Mouse (Mus musculus) megakaryocyte, embryonic 14.5 days (primary cell): ENCODE results near the gene Shank2. TPM values are rescaled to one million over a fixed set of nuclear protein-coding genes. Genes with fewer than 3 reads are reported as not detected.

Experiments
- H3K27me3 ChIP-seq: replicated peaks from 2 replicates; pipeline ENCODE3; 2012; ENCODE audit warnings: inconsistent platforms
- H3K36me3 ChIP-seq: replicated peaks from 2 replicates; pipeline ENCODE3; 2012; ENCODE audit warnings: low read length, inconsistent platforms, mixed read lengths
- H3K4me1 ChIP-seq: 2 replicates; pipeline ENCODE4 v1.6.1; 2012; ENCODE audit warnings: inconsistent platforms
- H3K4me3 ChIP-seq: replicated peaks from 2 replicates; pipeline ENCODE3; 2012; ENCODE audit warnings: moderate library complexity, mild to moderate bottlenecking, inconsistent platforms
- H3K9me3 ChIP-seq: 2 replicates; pipeline ENCODE4 v1.6.1; 2012; ENCODE audit warnings: inconsistent platforms
- FLI1 ChIP-seq: IDR thresholded peaks from 2 replicates; pipeline ENCODE4 v1.6.1; 2012; ENCODE audit warnings: low read length, inconsistent platforms, mixed read lengths
- GATA1 ChIP-seq: IDR thresholded peaks from 3 replicates; pipeline ENCODE4 v1.6.1; 2012; ENCODE audit warnings: mixed read lengths, low read length, inconsistent platforms, borderline replicate concordance
- polyA plus RNA-seq: library from polyadenylated mRNA; stranded (reverse); fragments of >175 nt; gene quantifications from 2 replicates; pipeline ENCODE4 v1.2.3, GENCODE M21; 2012; ENCODE audit warnings: low replicate concordance; ENCODE audit not compliant: insufficient read depth

Gene Shank2
- polyA plus RNA-seq, 1 experiment = 0.02 TPM

GRCm38 (mm10) chr7:144026024-144026752 lies 24.5 kb downstream of the Shank2 start:
- Histone ChIP-seq H3K4me1 (no peaks in the 10 kb centered on the region), H3K36me3 (no peaks in the 10 kb centered on the region), H3K4me3 (no peak overlapping the region), H3K27me3 (peaks cover 46% of the 10 kb centered on the region), H3K9me3 (peaks cover 7% of the 10 kb centered on the region)
- TF ChIP-seq FLI1 (no peak), GATA1 (no peak)

- no peaks in the 10 kb centered on the region for H3K36me3 ChIP-seq
- H3K9me3 ChIP-seq = peaks cover 7% of the 10 kb centered on the region
- no peak for TF ChIP-seq GATA1
- no peak for TF ChIP-seq FLI1
- H3K4me1 ChIP-seq = peaks cover 9% of the 10 kb centered on the region
- peaks cover 47% of the 10 kb centered on the region for H3K27me3 ChIP-seq
- no peak overlapping the region for H3K4me3 ChIP-seq
Observed at GRCm38 (mm10) chr7:144029246-144029645, 27.5 kb downstream of the Shank2 start.

- TF ChIP-seq FLI1 = no peak
- no peak for TF ChIP-seq GATA1
- Histone ChIP-seq H3K4me3 (no peak overlapping the region), H3K9me3 (peaks cover 7% of the 10 kb centered on the region), H3K27me3 (peaks cover 40% of the 10 kb centered on the region), H3K36me3 (no peaks in the 10 kb centered on the region), H3K4me1 (peaks cover 10% of the 10 kb centered on the region)
Observed at GRCm38 (mm10) chr7:144030796-144031195, 29.1 kb downstream of the Shank2 start.

GRCm38 (mm10) chr7:144031611-144032010 lies 29.9 kb downstream of the Shank2 start:
- Histone ChIP-seq H3K9me3 (peaks cover under 1% of the 10 kb centered on the region), H3K36me3 (no peaks in the 10 kb centered on the region), H3K4me1 (peaks cover 10% of the 10 kb centered on the region), H3K27me3 (peaks cover 44% of the 10 kb centered on the region), H3K4me3 (no peak overlapping the region)
- no peak for TF ChIP-seq FLI1
- no peak for TF ChIP-seq GATA1

GRCm38 (mm10) chr7:144037541-144037940 lies 35.8 kb downstream of the Shank2 start:
- H3K4me1 ChIP-seq = peaks cover 10% of the 10 kb centered on the region
- H3K9me3 ChIP-seq = no peaks in the 10 kb centered on the region
- no peaks in the 10 kb centered on the region for H3K36me3 ChIP-seq
- H3K4me3 ChIP-seq = no peak overlapping the region
- no peak for TF ChIP-seq FLI1
- peaks cover 45% of the 10 kb centered on the region for H3K27me3 ChIP-seq

- TF ChIP-seq FLI1 (no peak), GATA1 (no peak)
Observed at GRCm38 (mm10) chr7:144037966-144038669, 36.4 kb downstream of the Shank2 start.

GRCm38 (mm10) chr7:144038741-144039140 lies 37.0 kb downstream of the Shank2 start:
- Histone ChIP-seq H3K36me3 (no peaks in the 10 kb centered on the region), H3K4me3 (no peak overlapping the region), H3K27me3 (peaks cover 41% of the 10 kb centered on the region), H3K9me3 (no peaks in the 10 kb centered on the region), H3K4me1 (peaks cover 6% of the 10 kb centered on the region)
- TF ChIP-seq FLI1 = no peak
- TF ChIP-seq GATA1 = no peak

More at GRCm38 (mm10) chr7:144037966-144038669, 36.4 kb downstream of the Shank2 start:
- H3K9me3 ChIP-seq = no peaks in the 10 kb centered on the region
- no peak overlapping the region for H3K4me3 ChIP-seq
- peaks cover 10% of the 10 kb centered on the region for H3K4me1 ChIP-seq
- H3K27me3 ChIP-seq = peaks cover 41% of the 10 kb centered on the region
- H3K36me3 ChIP-seq = no peaks in the 10 kb centered on the region

- Histone ChIP-seq H3K9me3 (no peaks in the 10 kb centered on the region), H3K36me3 (no peaks in the 10 kb centered on the region), H3K4me1 (no peaks in the 10 kb centered on the region), H3K4me3 (no peak overlapping the region), H3K27me3 (peaks cover 45% of the 10 kb centered on the region)
- TF ChIP-seq FLI1 (no peak), GATA1 (no peak)
Observed at GRCm38 (mm10) chr7:144040328-144040727, 38.6 kb downstream of the Shank2 start.

GRCm38 (mm10) chr7:144052076-144052475 lies 50.3 kb downstream of the Shank2 start:
- no peaks in the 10 kb centered on the region for H3K4me1 ChIP-seq
- H3K4me3 ChIP-seq = no peak overlapping the region
- H3K9me3 ChIP-seq = peaks cover 15% of the 10 kb centered on the region
- no peaks in the 10 kb centered on the region for H3K36me3 ChIP-seq
- peaks cover 41% of the 10 kb centered on the region for H3K27me3 ChIP-seq
- TF ChIP-seq FLI1 (no peak), GATA1 (no peak)

GRCm38 (mm10) chr7:144055188-144055587 lies 53.5 kb downstream of the Shank2 start:
- no peak for TF ChIP-seq FLI1
- no peak for TF ChIP-seq GATA1
- Histone ChIP-seq H3K4me3 (no peak overlapping the region), H3K36me3 (no peaks in the 10 kb centered on the region), H3K27me3 (peaks cover 48% of the 10 kb centered on the region), H3K9me3 (no peaks in the 10 kb centered on the region), H3K4me1 (no peaks in the 10 kb centered on the region)
